Mouse (Mus musculus) embryonic fibroblast, embryonic 13.5 days (primary cell): ENCODE data around the gene Crip1.

Source experiments
- CTCF ChIP-seq: IDR thresholded peaks from 2 replicates; pipeline ENCODE4 v1.5.1; 2011; ENCODE audit warnings: mild to moderate bottlenecking, control low read depth, low read length, moderate library complexity, borderline replicate concordance; ENCODE audit not compliant: insufficient read depth
- POLR2A ChIP-seq: IDR thresholded peaks from 2 replicates; pipeline ENCODE4 v1.6.1; 2011; ENCODE audit warnings: low read depth, mild to moderate bottlenecking, control low read depth, low read length, moderate library complexity

- TF ChIP-seq CTCF (no peak), POLR2A (no peak)
These were observed 47.3 kb downstream of the Crip1 start for GRCm38 (mm10) chr12:113193423-113193822.
